Mouse (Mus musculus): ENCODE measurements at regions not wholly inside any gene's neighbourhood (a gene's known extent, or its start where the extent isn't known, plus 50 kb on each side); places are given as distances from the start of the nearest gene placed in this dataset.

GRCm38 (mm10) chr6:94344296-94344695 is 60.6 kb upstream of the Magi1 start:
- ChIA-PET CTCF (interaction anchor here (1.5 kb wide), 1 partner anchor 56 kb away, joined by 3 read pairs; no protein-coding TSS in a partner anchor), POLR2A (no interaction called here)
- no peak for TF ChIP-seq CTCF (IDR thresholded peaks at IDR 0.05)
- in situ Hi-C loops (cut with MboI; ENCODE audit: low pct_unique_long_range_greater_than_20kb): no loop called here
- H3K27me3 ChIP-seq: no peaks in the 10 kb centered on the region
- ATAC-seq (no peak), DNase-seq (ENCODE audit: low read depth, low spot score) (no peak)

- ATAC-seq (no peak), DNase-seq (ENCODE audit: low read depth, low spot score) (no peak)
- H3K27me3 ChIP-seq: no peaks in the 10 kb centered on the region
- no peak for TF ChIP-seq CTCF (IDR thresholded peaks at IDR 0.05)
- in situ Hi-C loops (cut with MboI; ENCODE audit: low pct_unique_long_range_greater_than_20kb): no loop called here
- POLR2A ChIA-PET: interaction anchor here (0.9 kb wide), 1 partner anchor 32 kb away, joined by 4 read pairs; no protein-coding TSS in a partner anchor
- CTCF ChIA-PET: no interaction called here
Observed at GRCm38 (mm10) chr6:94340546-94340945, 56.8 kb upstream of the Magi1 start.

GRCm38 (mm10) chr6:94336168-94336567 is 52.5 kb upstream of the Magi1 start:
- POLR2A ChIA-PET: no interaction called here
- in situ Hi-C loops (cut with MboI; ENCODE audit: low pct_unique_long_range_greater_than_20kb): no loop called here
- H3K27me3 ChIP-seq: no peaks in the 10 kb centered on the region
- ATAC-seq (no peak), DNase-seq (ENCODE audit: low read depth, low spot score) (no peak)
- TF ChIP-seq CTCF (IDR thresholded peaks at IDR 0.05): no peak
- CTCF ChIA-PET: no interaction called here
